Mouse (Mus musculus) urinary bladder, postnatal 10 days (tissue): ENCODE results near the gene Lbp.

ENCODE experiments used
- DNase-seq: peaks from one replicate; pipeline ENCODE4 v3.0.0; 2022; ENCODE audit warnings: low spot score

Gene Lbp

GRCm38 (mm10) chr2:158361678-158362320 is 55.5 kb downstream of the Lbp start:
- no peak for DNase-seq

GRCm38 (mm10) chr2:158364175-158364574 is 57.9 kb downstream of the Lbp start:
- DNase-seq, result no peak

- no peak for DNase-seq
Observed at GRCm38 (mm10) chr2:158365099-158365850, 59.0 kb downstream of the Lbp start.

- no peak for DNase-seq
Observed at GRCm38 (mm10) chr2:158367654-158368053, 61.4 kb downstream of the Lbp start.

- no peak for DNase-seq
Observed at GRCm38 (mm10) chr2:158368313-158368712, 62.0 kb downstream of the Lbp start.

GRCm38 (mm10) chr2:158369474-158370172 is 63.3 kb downstream of the Lbp start:
- DNase-seq, result no peak

GRCm38 (mm10) chr2:158370173-158370550 is 63.9 kb downstream of the Lbp start:
- DNase-seq, result no peak

GRCm38 (mm10) chr2:158373061-158373460 is 66.8 kb downstream of the Lbp start:
- DNase-seq, result no peak

GRCm38 (mm10) chr2:158373516-158373915 is 67.2 kb downstream of the Lbp start:
- DNase-seq, result no peak

GRCm38 (mm10) chr2:158375443-158376122 is 69.3 kb downstream of the Lbp start, which contains the start of gene Snhg11:
TSS of gene Snhg11 (plus strand) at chr2:158375638.
- no peak for DNase-seq

GRCm38 (mm10) chr2:158376123-158376687 is 69.9 kb downstream of the Lbp start:
- no peak for DNase-seq

- no peak for DNase-seq
Observed at GRCm38 (mm10) chr2:158376798-158377197, 70.5 kb downstream of the Lbp start.

GRCm38 (mm10) chr2:158377811-158378210 is 71.5 kb downstream of the Lbp start:
- DNase-seq, result no peak

- no peak for DNase-seq
Observed at GRCm38 (mm10) chr2:158379354-158380078, 73.2 kb downstream of the Lbp start.
